Mouse (Mus musculus) kidney, embryonic 14.5 days (tissue): ENCODE data around the gene Gm21981. TPM values are rescaled to one million over a fixed set of nuclear protein-coding genes. Genes with fewer than 3 reads are reported as not detected.
A peak's percentile ranks its signal among the peaks of the same experiment; 100 is the strongest.

Experiments
- ATAC-seq: fragments of 200-750 bp; cut with Nextera tagmentation; 2 replicates; pipeline ENCODE4 v1.8.0; 2017; ENCODE audit warnings: moderate number of reproducible peaks, mild to moderate bottlenecking, moderate TSS enrichment, moderate library complexity; ENCODE audit not compliant: low FRiP score, low TSS enrichment
- H3K27ac ChIP-seq: fragments of 300-500 bp; sonication (generic); 2 replicates; pipeline ENCODE4 v1.5.1; 2014; ENCODE audit warnings: low read depth, mild to moderate bottlenecking, low read length, moderate library complexity, mixed read lengths
- H3K27me3 ChIP-seq: fragments of 300-500 bp; sonication (generic); 2 replicates; pipeline ENCODE4 v1.6.1; 2014; ENCODE audit warnings: mild to moderate bottlenecking, low read length; ENCODE audit not compliant: control insufficient read depth, insufficient read depth
- H3K36me3 ChIP-seq: fragments of 300-500 bp; sonication (generic); 2 replicates; pipeline ENCODE4 v1.6.1; 2014; ENCODE audit warnings: low read length, mixed read lengths; ENCODE audit not compliant: control insufficient read depth, insufficient read depth
- H3K4me1 ChIP-seq: fragments of 300-500 bp; sonication (generic); 2 replicates; pipeline ENCODE4 v1.6.1; 2014; ENCODE audit warnings: low read length, mixed read lengths; ENCODE audit not compliant: control insufficient read depth, insufficient read depth
- H3K4me2 ChIP-seq: fragments of 300-500 bp; sonication (generic); replicated peaks from 2 replicates; pipeline ENCODE4 v1.6.1; 2014; ENCODE audit warnings: low read depth, mild to moderate bottlenecking, low read length
- H3K4me3 ChIP-seq: fragments of 300-500 bp; sonication (generic); 2 replicates; pipeline ENCODE4 v1.5.1; 2014; ENCODE audit warnings: mild to moderate bottlenecking, low read length
- H3K9ac ChIP-seq: fragments of 300-500 bp; sonication (generic); 2 replicates; pipeline ENCODE4 v1.6.1; 2014; ENCODE audit warnings: low read depth, mild to moderate bottlenecking, low read length, moderate library complexity
- H3K9me3 ChIP-seq: fragments of 300-500 bp; sonication (generic); 2 replicates; pipeline ENCODE4 v1.6.1; 2016; ENCODE audit warnings: low read length; ENCODE audit not compliant: control insufficient read depth
- WGBS: fragments of 180-500 bp; shearing (Covaris S2); extraction: QIAGEN DNeasy Blood & Tissue Kit; methylation state at CpG from one replicate; pipeline ENCODE4 v1.1.7; 2014; 5-methylcytosine and 5-hydroxymethylcytosine counted together
- polyA plus RNA-seq: library from polyadenylated mRNA; unstranded; fragments of >200 nt; fragmentation: Nextera tagmentation; extraction: Ambion mirVana; gene quantifications from 2 replicates; pipeline ENCODE4 v1.2.1, GENCODE M21; 2014

Gm21981 gene
- 0.55 and 1.2 TPM in 2 replicates for polyA plus RNA-seq

DNA sequence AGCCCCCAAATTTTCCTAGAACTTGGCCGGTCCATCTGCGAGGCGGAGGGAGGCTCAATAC lies at the start of gene Gm21981:
Gm21981 (minus strand) TSS at position 14 of the 61 bp plus-strand sequence.
- Histone ChIP-seq H3K36me3 (no peaks in the 10 kb centered on the region), H3K4me3 (peak within 1 kb of the TSS; percentile 74), H3K27me3 (0 out of 2 replicates have a peak, but pooled peaks cover 7% of the 10 kb centered on the region), H3K4me1 (peaks cover 4% of the 10 kb centered on the region; the same call in 1 of the 2 replicates), H3K9me3 (no peaks in the 10 kb centered on the region), H3K9ac (peak within 1 kb of the TSS; percentile 82), H3K4me2 (peak within 1 kb of the TSS; percentile 78), H3K27ac (peak within 1 kb of the TSS; percentile 37; the same call in 1 of the 2 replicates)
- WGBS, result 3% methylated on average over 3 of the region's 3 CpGs
- ATAC-seq, result no peak

DNA sequence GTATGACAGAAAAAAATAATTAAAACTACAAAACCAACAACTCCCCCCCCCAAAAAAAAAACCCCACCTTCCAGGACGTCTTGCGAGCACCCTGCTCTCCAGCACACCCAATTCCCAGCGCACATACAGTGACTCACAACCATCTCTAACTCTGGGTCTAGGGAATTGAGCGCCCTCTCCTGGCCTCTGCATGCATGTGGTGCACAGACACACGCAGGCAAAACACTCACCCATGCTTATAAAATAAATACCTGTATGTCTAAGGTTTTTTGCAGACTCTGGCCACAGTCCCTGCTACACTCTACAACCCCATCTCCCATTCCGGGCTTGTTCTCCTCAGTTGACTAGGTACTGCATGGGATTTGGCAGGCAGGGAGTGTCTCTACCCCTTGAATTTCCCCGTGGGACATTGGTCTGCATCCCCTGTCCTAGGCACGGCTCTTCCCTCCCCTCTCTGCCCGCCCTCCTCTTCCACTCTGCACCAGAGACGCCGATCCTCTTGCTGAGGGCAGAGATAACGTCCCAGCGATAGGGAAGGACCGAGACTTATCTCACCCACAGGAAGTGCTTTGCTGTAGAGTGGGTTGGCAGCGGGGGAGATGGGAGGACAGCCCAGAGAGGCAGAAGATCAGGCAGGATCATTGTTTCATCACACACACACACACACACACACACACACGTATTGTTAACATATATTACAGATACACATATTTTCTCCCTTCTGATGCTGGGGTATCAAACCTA lies 48.9 kb upstream of the Gm21981 start:
- Histone ChIP-seq H3K36me3 (no peaks in the 10 kb centered on the region), H3K4me1 (peaks cover 14% of the 10 kb centered on the region), H3K4me2 (no peak overlapping the region), H3K27me3 (no peaks in the 10 kb centered on the region), H3K9me3 (no peaks in the 10 kb centered on the region; the same call in 1 of the 2 replicates), H3K4me3 (no peak overlapping the region), H3K9ac (no peak overlapping the region), H3K27ac (no peak overlapping the region)
- 40% methylated on average over 16 of the region's 16 CpGs for WGBS
- ATAC-seq, result no peak

DNA sequence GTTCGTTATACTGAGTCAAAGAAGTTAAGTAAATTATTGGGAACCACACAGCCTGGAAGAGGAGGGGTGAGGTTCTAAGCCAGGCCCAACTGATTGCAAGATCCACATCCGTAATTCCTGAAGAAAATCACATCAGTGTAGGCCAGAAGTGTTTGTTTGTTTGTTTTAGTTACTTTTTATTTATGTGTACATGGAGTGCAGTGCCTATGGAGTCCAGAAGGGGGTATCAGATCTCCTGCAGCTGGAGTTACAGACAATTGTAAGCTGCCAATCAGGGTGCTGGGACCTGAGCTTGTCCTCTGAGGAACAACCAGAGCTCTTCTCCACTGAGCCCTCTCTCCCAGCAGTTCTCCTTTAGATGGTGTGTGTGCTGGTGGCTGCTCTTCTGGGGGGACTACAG lies 45.9 kb upstream of the Gm21981 start:
- Histone ChIP-seq H3K4me1 (peaks cover 14% of the 10 kb centered on the region), H3K27ac (no peak overlapping the region), H3K4me2 (no peak overlapping the region), H3K9ac (no peak overlapping the region), H3K4me3 (no peak overlapping the region), H3K27me3 (no peaks in the 10 kb centered on the region), H3K9me3 (no peaks in the 10 kb centered on the region; the same call in 1 of the 2 replicates), H3K36me3 (no peaks in the 10 kb centered on the region)
- WGBS, result 59% methylated on average over 2 of the region's 2 CpGs
- ATAC-seq, result no peak

DNA sequence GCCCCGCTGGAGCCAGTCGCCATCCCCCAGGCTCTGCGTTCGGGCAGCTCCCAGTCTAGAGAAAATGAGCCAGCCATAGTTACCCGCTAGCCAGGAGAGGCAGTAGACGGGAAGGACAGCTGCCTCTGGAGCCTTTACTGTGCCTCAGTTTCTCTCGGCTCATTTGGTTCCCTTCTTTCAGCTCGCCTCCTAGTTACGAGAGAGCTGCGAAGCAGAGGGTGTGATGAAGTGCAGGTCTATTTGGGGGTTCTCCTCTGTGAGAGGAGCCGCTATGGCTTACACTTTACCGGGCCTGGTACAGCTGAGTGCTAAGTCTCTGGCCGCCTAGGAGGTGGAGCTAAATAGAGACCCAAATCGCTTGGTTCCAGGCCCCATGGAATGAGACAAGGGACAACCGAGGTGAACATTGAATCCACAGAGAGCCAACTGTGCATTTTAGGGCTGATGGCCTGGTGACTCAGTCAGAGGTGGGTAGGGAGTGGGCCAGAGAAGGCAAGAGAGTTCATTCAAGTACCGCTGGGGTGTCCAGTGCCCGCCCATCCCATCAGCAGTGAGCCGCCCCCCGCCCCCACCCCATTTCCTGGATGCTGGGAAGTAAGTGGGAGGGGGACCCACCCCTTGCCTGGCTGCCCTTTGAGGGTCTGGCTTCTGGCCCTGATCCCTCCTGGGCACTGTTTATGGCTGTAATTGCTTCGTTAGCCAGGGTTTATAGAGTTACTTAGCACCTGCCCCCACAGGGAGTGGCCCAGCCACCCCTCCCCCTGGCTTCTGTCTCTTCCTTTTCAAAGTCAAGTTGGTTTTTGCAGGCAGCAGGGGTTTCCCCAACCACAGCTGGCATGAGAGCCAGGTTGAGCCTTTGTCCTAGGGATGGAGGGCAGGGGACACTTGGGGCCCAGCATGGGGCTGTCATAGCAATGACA lies 44.9 kb upstream of the Gm21981 start:
- WGBS, result 3% methylated on average over 20 of the region's 20 CpGs
- H3K4me3 ChIP-seq, result peak overlapping the region; percentile 74
- H3K9ac ChIP-seq, result peak overlapping the region; percentile 80; the same call in 1 of the 2 replicates
- H3K9me3 ChIP-seq, result no peaks in the 10 kb centered on the region
- no peaks in the 10 kb centered on the region for H3K36me3 ChIP-seq
- H3K4me1 ChIP-seq, result peaks cover 14% of the 10 kb centered on the region
- ATAC-seq, result no peak
- no peaks in the 10 kb centered on the region for H3K27me3 ChIP-seq
- H3K4me2 ChIP-seq, result peak overlapping the region; percentile 96
- peak overlapping the region; percentile 90 for H3K27ac ChIP-seq

DNA sequence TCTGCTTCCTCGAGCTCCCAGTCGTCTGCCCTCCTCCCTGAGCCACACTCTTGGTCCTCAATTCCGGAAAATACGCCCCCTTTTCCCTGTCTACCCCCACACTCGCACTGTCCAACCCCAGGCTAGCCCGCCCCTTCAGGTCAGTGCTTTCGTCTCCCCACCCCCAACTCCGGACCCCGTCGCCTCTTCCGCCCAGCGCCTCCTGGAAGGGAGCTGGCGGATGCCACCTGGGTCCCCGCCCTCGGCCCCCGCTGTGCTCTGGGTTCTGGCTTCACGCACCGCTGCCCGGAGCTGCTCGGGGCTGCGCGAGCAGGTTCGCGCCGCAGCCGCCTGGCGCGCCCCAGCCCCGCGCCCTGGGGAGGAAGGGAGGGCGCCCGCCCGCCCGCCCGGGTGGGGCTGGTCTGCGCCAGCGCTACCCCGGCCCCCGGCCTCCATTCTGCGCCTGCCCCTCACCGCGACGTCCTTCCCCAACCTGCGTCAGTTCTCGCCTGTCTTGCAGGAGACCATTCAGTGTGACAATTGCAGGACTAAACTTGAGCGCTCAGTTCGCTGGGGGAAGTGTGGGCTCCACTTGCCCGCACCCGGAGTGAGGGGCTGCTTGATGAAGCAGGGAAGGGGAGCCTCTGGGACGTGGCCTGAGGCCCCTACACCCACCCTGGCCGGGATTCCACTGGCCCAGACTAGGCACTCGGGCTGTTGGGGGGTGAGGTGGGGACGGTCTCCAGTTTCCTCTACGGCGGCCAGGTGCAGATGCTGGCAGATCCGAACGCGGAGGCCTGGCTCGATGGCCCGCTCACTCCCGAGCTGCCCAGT lies 44.0 kb upstream of the Gm21981 start:
- peak overlapping the region; percentile 90 for H3K27ac ChIP-seq
- peak overlapping the region; percentile 96 for H3K4me2 ChIP-seq
- peak overlapping the region; percentile 74 for H3K4me3 ChIP-seq
- H3K27me3 ChIP-seq, result no peaks in the 10 kb centered on the region
- H3K36me3 ChIP-seq, result no peaks in the 10 kb centered on the region
- H3K9ac ChIP-seq, result peak overlapping the region; percentile 80
- H3K9me3 ChIP-seq, result no peaks in the 10 kb centered on the region
- peak; percentile 78 for ATAC-seq
- peaks cover 14% of the 10 kb centered on the region for H3K4me1 ChIP-seq
- under 1% methylated on average over 47 of the region's 61 CpGs for WGBS

DNA sequence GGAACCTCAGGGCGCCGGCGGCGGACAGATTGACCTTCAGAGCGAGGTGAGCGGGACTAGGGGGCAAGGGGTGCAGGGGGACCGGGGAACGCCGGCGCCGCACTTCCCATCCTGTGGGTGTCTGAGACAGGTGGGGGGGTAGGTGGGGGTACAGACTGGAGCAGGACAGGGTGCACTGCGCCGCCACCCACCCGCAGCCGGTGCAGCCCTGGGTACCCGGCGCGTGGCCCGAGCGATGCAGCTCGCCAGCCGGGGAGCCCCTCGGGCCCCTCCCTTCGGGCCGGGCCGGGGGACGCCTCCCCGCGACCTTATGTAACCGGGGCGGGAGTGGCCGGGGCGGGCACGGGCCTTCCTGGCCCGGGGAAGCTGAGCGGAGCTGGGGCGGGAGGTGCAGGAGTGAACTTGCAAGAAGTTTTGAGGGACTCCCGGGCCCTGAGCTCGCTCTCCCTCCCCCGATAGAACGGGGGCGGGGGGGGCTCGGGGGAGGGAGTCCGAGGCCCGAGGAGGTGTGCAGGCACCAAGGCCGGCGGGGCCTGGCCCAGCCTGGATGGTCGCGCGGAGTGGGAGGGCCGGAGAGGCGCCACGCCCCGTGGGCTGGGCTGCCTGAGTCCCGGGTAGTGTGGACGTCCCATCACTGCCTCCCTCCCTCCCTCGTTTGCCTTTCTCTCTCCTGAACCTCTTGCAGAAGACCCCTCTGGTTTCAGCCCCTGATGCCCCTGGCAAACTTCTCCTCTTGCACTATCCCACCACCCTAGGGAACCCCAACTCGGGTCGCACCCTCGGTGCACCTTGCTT lies 43.2 kb upstream of the Gm21981 start:
- ATAC-seq, result peak; percentile 89
- under 1% methylated on average over 45 of the region's 60 CpGs for WGBS
- no peaks in the 10 kb centered on the region for H3K9me3 ChIP-seq
- H3K4me2 ChIP-seq, result peak overlapping the region; percentile 96
- peak overlapping the region; percentile 90 for H3K27ac ChIP-seq
- H3K4me1 ChIP-seq, result peaks cover 14% of the 10 kb centered on the region
- no peaks in the 10 kb centered on the region for H3K27me3 ChIP-seq
- H3K4me3 ChIP-seq, result peak overlapping the region; percentile 74
- no peaks in the 10 kb centered on the region for H3K36me3 ChIP-seq
- peak overlapping the region; percentile 80 for H3K9ac ChIP-seq

DNA sequence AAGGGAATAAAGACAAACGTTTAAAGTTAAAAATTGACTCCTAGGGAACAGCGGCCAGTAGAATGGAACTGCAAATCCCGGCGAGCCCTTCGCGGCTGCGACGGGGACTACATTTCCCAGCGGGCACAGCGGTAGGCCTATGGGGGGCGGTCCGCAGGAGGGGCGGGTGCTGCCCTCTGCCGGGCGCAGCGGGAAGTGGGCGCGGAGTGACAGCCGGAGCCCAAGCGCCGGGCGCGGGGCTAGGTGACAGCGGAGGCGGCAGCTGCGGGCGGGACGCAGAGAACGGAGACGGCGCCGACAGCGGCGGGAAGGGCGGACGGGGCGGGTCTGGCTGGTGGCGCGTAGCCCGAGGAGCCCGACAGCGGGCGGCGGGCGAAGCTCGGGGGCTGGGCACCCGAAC lies 42.6 kb upstream of the Gm21981 start, which contains the start of gene Tfeb:
Tfeb (plus strand) TSS at position 175 of the 400 bp plus-strand sequence.
- Histone ChIP-seq H3K27ac (peak within 1 kb of the TSS; percentile 90), H3K4me2 (peak within 1 kb of the TSS; percentile 96), H3K36me3 (no peaks in the 10 kb centered on the region), H3K9ac (peak within 1 kb of the TSS; percentile 80), H3K27me3 (no peaks in the 10 kb centered on the region), H3K9me3 (no peaks in the 10 kb centered on the region), H3K4me3 (peak within 1 kb of the TSS; percentile 74), H3K4me1 (peaks cover 14% of the 10 kb centered on the region)
- WGBS, result under 1% methylated on average over 34 of the region's 47 CpGs
- peak; percentile 62 for ATAC-seq

DNA sequence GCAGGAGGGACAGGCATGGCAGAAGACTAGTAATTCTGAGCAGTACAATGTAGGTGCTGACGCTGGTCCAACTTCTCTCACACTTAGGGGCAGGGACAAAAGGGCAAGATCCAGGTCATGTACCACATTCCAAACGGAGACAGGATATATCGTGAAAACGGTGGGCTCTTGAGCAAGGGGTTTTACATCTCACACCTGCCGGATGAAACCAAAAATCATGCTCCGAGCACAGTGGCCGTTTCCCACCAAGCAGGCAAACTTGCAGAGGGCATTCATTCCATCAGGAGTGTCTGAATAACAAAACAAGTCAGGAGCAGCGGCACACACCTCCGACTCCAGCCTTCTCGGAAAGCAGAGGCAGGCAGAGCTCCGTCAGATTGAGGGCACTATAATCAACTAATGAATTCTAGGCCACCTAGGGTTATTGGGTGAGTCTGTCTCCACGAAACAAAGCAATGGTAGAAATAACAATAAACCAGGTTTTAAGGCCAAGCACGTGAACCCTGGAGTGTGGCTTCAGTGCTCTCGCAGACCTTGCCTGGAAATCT lies 41.4 kb upstream of the Gm21981 start:
- Histone ChIP-seq H3K27me3 (no peaks in the 10 kb centered on the region), H3K27ac (no peak overlapping the region), H3K4me2 (no peak overlapping the region), H3K4me1 (peaks cover 19% of the 10 kb centered on the region), H3K9ac (no peak overlapping the region), H3K4me3 (no peak overlapping the region), H3K9me3 (no peaks in the 10 kb centered on the region), H3K36me3 (no peaks in the 10 kb centered on the region)
- no peak for ATAC-seq
- WGBS, result 76% methylated on average over 14 of the region's 14 CpGs
